Mouse (Mus musculus) spleen, adult 18-20 months (tissue): ENCODE data around the gene Ebf3.

Experiments
- DNase-seq, 2 experiments: peaks; one replicate each; pipeline ENCODE4 v3.0.0; 2022; ENCODE audit warnings: mixed read lengths in 2 of 2

The Ebf3 gene

DNA sequence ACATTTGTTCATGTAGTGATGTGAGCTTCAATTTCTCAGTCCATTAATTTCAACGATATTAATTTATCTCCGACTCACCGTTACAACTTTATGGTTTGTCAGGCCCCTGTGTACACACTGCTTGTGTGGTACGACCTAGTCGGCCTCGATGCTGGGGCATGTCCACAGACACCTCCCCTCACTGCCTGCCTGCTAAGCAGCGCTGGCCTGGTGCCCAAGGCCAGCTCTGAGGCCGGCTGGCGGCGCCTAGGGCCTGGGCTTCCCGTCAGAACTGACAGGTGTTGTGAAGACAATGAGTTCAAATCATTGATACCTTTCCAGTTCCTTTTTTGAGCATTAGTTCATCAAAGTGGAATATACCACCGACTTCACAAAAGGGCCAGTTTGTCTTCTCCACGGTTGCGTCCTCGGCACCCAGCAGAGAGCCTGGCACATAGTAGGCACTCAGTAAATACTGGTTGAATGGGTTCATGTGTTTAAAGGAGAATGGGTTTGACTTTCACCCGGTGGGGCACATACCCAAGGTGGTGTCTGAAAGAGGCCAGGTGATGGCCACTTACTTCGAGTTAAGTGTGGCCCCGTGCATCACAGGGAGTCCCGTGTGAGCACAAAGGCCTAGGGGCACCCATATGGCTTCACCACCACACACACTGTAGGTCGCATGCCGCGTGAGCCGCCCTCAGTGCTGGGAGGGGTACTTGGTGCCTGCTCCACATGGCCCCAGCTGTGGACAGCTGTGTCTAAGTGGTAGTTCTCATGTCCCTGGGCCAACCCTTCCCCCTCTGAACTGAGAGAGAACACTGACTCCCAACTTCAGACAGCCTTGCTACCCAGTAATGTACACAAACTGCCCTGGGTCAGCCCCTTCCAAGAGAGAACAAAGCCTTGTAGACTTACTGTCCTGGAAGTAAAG, 116.9 kb downstream of the Ebf3 start:
- DNase-seq, result no peak

DNA sequence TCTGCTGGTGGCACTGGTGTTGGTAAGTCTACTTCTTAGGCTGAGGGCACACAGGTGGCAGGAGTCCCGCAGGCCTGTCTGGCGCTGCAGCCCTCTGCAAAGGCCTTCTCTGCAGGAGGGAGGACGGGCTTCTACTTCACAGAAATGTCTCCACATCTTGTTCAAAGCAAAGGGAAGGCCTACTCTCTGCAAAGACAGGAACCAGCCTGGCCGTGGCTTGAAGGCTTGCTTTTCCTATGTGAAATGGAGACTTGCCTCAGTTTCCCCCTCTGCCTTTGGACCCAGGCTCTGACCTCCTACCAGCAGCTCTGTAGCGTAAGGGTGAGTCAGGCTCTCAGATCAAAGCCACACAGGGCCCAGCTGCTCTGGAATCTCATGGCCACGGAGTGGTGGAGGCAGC, 117.7 kb downstream of the Ebf3 start:
- DNase-seq, result no peak

DNA sequence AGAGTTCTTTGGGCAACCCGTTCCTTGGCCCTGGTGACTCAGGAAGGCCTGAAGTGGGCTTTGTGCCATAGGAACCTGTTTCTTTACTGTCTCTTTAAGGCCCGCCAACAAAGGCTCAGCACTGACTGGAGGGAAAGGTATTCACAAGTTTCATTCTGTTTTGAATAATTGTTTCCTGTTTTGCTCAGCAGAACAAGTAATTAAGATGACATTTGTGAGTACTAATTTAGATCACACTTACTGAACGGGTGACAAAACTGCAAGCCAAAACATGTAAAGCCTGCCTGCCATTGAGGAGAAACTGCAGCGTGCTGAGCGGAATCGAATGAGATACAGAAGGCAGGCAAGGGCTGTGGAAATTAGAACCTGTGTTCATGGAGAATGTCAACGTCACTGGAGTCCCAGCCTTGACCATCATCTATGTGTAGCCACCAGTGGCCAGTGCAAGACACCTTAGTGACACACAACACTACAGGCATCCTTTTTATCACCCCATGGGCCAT, 121.4 kb downstream of the Ebf3 start:
- no peak for DNase-seq

GRCm38 (mm10) chr7:137191889-137192288, 122.4 kb downstream of the Ebf3 start:
- DNase-seq, result no peak

DNA sequence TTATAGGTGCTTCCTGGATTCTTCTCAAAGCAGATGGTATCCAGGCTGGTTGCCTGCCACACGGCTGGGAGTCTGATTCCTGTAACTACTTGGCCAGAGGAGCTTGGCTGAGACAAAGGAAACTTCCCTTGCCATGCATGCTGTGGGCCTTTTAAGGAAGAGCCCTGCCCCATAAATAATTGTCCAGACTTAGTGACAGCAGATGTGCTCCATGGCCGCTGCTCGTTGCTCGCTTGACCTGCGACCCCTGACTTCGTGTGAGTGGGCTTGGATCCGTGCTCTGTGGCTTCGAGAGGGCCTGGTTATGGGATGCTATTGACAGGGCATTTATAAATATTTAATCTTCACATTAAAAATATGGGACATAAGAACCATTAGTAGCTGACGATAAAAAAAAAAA, 142.0 kb downstream of the Ebf3 start:
- no peak for DNase-seq

GRCm38 (mm10) chr7:137159086-137159485, 155.2 kb downstream of the Ebf3 start:
- DNase-seq, result no peak

GRCm38 (mm10) chr7:137154623-137155022, 159.6 kb downstream of the Ebf3 start:
- DNase-seq, result no peak

- no peak for DNase-seq
Measured at GRCm38 (mm10) chr7:137151854-137152253, 162.4 kb downstream of the Ebf3 start.

GRCm38 (mm10) chr7:137147101-137147500, 167.1 kb downstream of the Ebf3 start:
- no peak for DNase-seq
